8 mouse cellular contexts compared by ENCODE assay signal in genomic region chr5:113772450-113772895, GRCm38 (mm10). TPM values are rescaled to one million over a fixed set of nuclear protein-coding genes. Genes with fewer than 3 reads are reported as not detected.
A peak's percentile ranks its signal among the peaks of the same experiment; 100 is the strongest.
DNase-seq lines count a peak whose midpoint lies in the region; ATAC-seq lines count a peak whose summit lies in the region.

Gene Sart3 (minus strand): TSS chr5:113772510.
Gene Iscu (plus strand): TSS chr5:113772748.

- WGBS in intestine, embryonic 14.5 days = under 1% methylated on average over 46 of the region's 49 CpGs

- ATAC-seq in intestine, embryonic 14.5 days (replicated peaks; ENCODE audit: low FRiP score, low TSS enrichment, low read depth) = peak; percentile 83

- H3K9ac ChIP-seq in intestine, embryonic 14.5 days (ENCODE audit: low read length) = peak within 1 kb of the TSS; percentile 88

- H3K4me2 ChIP-seq in intestine, embryonic 14.5 days (ENCODE audit: low read length) = peak within 1 kb of the TSS; percentile 91

- peak within 1 kb of the TSS; percentile 100 for H3K27ac ChIP-seq in intestine, embryonic 14.5 days (ENCODE audit: low read depth)

- H3K4me1 ChIP-seq in intestine, embryonic 14.5 days (replicated peaks; ENCODE audit: control insufficient read depth, insufficient read depth, low read length) = peaks cover 14% of the 10 kb centered on the region

- intact Hi-C loops in left cerebral cortex, postnatal 14 days (cut with DNase I) = loop anchor here (2.0 kb wide), 1 partner anchor 182 kb away; no protein-coding TSS in a partner anchor

- H3K27me3 ChIP-seq in intestine, embryonic 14.5 days (replicated peaks; ENCODE audit: control insufficient read depth, insufficient read depth, low read length) = no peaks in the 10 kb centered on the region

- H3K4me3 ChIP-seq in intestine, embryonic 14.5 days (ENCODE audit: low read depth, low read length) = peak within 1 kb of the TSS; percentile 100

- peaks cover 49% of the 10 kb centered on the region for H3K36me3 ChIP-seq in intestine, embryonic 14.5 days (ENCODE audit: control insufficient read depth, insufficient read depth, low read length)

- H3K9me3 ChIP-seq in intestine, embryonic 14.5 days (ENCODE audit: control insufficient read depth, low read length) = no peaks in the 10 kb centered on the region

- DNase-seq in adrenal gland, adult 18-20 months (ENCODE audit: low spot score in 2 of 2) = peak; percentile 96 to 99
- DNase-seq in embryo, embryonic 11 days = peak; percentile 97
- peak; percentile 93 for DNase-seq in gastrocnemius, postnatal 25 days
- peak; percentile 94 for DNase-seq in intestine, embryonic 14.5 days (ENCODE audit: low spot score)
- peak; percentile 92 to 95 for DNase-seq in left cerebral cortex, postnatal 14 days (ENCODE audit: low spot score in 2 of 2)
- peak; percentile 98 for DNase-seq in mesoderm, embryonic 11.5 days (ENCODE audit: low read depth, low spot score)
- peak; percentile 84 to 91 for DNase-seq in right cerebral cortex, postnatal 36 days (ENCODE audit: low spot score in 2 of 2)
- DNase-seq in yolk sac, embryonic 10.5 days (ENCODE audit: low spot score) = peak; percentile 93

RNA-seq across cellular contexts. Expression of gene Sart3, which starts in this region (rescaled TPM):
- 10 to 100 TPM; 28.4 to 33.7 TPM for total RNA-seq in adrenal gland, adult 18-20 months (2021)
- 1 to 10 TPM; 5.8 to 8.2 TPM for total RNA-seq in gastrocnemius, postnatal 25 days (2021)
- polyA plus RNA-seq in intestine, embryonic 14.5 days (2014; fragmentation: Nextera tagmentation; extraction: Ambion mirVana) = 44.0 and 46.3 TPM in 2 replicates
- 10 to 100 TPM; 30.3 to 32.1 TPM for total RNA-seq in left cerebral cortex, postnatal 14 days (2021)

RNA-seq across cellular contexts. Expression of gene Iscu, which starts in this region (rescaled TPM):
- 1,000 to 10,000 TPM in 1 of 2 experiments, 100 to 1,000 TPM in 1; 455 to 1,089 TPM for total RNA-seq in adrenal gland, adult 18-20 months (2021)
- total RNA-seq in gastrocnemius, postnatal 25 days (2021) = 100 to 1,000 TPM; 126 to 135 TPM
- 108 and 110 TPM in 2 replicates for polyA plus RNA-seq in intestine, embryonic 14.5 days (2014; fragmentation: Nextera tagmentation; extraction: Ambion mirVana)
- 10 to 100 TPM; 90.4 to 97.0 TPM for total RNA-seq in left cerebral cortex, postnatal 14 days (2021)

Comparison
In these comparisons a context has a peak if more than half of its experiments do, and no peak if none do; other contexts are left out.
1. Peak in every context shown above with its lines: DNase-seq, ATAC-seq, H3K4me3 ChIP-seq and H3K27ac ChIP-seq.